Mouse (Mus musculus) megakaryocyte progenitor cell, adult 5-6 weeks (primary cell): ENCODE measurements around the gene Gm3327. TPM values are rescaled to one million over a fixed set of nuclear protein-coding genes. Genes with fewer than 3 reads are reported as not detected.
"Not testable (repeated sequence)": the region's sequence is repeated elsewhere in the genome, so short reads cannot be mapped to it uniquely, and the experiment has no call there.

Source experiments
- ATAC-seq: replicated peaks from 2 replicates; pipeline ENCODE4 v1.8.0; 2016; ENCODE audit warnings: mild to moderate bottlenecking, moderate TSS enrichment, inconsistent platforms; ENCODE audit not compliant: poor library complexity
- total RNA-seq, 2 experiments: library from RNA; stranded (forward) in 1 of 2; stranded (reverse) in 1 of 2; fragments of 157-497, 149-512 nt in 1 of 2; fragments of 200-1000 nt in 1 of 2; gene quantifications; 2 replicates each; pipeline versions ENCODE4 v1.2.3 to v1.2.4; 2015 to 2017

The Gm3327 gene
- total RNA-seq (2015), result not detected in 2 replicates
- total RNA-seq (2017), result not detected in 2 replicates

DNA sequence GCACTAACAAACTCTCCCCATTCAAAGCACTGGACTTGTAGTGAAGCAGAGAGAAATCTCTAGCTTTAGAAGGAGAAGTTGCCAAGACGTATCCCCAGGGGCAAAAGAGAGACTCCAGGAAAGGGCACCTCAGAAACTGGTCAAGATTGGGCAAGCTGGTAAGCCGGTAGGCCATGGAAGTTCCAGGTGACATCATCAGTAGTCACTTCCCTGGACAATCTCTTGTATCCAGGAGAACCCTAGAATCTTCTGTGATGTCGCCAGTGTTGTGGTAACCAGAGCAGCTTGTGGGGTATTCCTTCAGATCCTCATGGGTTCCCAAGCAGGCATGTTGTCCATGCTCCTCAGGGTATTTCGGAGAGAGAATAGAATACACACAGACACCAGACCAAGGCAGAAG is at the start of gene Gm3327:
Gene Gm3327, plus strand, starts transcription at position 301 of the 400 bp plus-strand sequence.
- ATAC-seq, result not testable (repeated sequence)

- ATAC-seq, result peak; percentile 63
These were observed 45.8 kb upstream of the Gm3327 start for GRCm38 (mm10) chr14:44077785-44078341.

DNA sequence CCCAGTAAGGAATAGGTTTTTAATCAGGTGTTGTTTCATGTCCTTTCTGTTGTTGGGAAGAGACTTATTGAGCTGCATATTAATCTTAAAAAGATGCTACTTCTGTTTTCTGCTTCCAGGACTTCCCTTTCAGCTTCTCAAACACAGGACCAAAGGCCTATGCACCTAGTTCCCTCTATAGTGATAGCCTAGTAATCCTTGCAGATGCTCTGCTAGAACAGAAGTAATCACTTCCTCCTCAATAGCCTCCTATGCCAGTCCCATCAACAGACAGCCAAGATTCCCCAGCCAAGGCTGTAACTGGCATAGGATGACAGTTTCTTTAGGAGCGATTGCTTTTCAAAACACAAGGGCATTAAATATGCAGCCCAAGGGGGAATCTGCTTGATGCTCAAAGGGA is 37.1 kb upstream of the Gm3327 start:
- peak; percentile 57 for ATAC-seq

DNA sequence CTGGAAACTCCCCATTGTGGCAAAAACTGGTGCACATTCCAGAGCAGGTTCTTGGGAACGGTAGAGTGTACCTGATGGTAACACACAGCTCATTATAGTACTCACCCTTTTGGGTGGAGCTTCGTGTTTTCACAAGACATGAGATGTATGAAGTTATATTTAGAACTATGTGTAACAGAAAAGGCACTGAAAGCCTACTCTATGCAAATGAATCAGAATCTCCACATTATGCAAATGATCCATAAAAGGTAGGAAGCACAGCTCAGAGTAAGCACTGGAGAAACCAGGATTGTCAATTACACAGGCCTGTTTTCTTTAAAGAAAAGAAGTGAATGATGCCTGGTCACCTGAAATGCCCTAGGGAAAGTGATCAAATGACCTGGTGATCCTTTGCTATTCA is 36.1 kb upstream of the Gm3327 start:
- ATAC-seq, result not testable (repeated sequence)

DNA sequence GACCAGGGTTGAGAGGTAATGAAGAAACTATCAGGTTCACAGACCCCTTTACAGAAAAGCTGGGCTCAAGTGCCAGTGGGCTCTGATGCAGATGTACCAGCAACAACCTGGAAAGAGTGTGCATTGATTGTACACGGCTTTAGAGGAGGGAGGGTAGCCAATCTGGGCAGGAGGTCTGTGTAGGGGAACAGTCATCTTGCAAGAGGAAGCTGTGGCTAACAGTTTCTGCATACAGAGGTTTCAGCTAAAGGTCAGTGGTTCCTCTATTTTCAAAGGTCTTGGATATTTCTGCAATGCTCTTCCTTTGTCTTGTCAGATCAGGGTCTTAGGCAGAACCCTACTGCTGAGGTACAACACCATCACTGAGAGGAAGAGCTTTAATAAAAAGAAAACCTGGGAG is 32.1 kb upstream of the Gm3327 start:
- peak; percentile 97 for ATAC-seq

DNA sequence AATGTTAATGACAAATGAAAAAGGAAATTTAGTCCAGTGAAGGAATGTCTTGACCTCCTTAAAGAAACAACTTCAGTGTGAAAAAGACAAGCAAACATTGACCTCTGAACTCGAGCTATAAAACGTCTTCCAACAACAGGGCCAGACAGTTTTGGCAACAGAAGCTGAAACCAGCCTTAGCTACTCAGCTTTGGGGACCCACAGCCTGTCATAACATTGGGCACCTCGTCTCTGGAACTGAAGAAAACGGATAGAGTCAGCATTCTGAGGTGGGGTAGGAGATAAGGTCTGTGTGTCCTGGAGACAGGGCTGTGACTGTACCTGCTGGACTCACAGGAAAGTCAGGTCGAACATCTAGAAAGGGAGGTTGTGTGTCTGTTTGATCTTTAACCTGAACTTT is 29.2 kb upstream of the Gm3327 start:
- not testable (repeated sequence) for ATAC-seq

GRCm38 (mm10) chr14:44100030-44100429 is 23.6 kb upstream of the Gm3327 start:
- ATAC-seq, result peak; percentile 88

GRCm38 (mm10) chr14:44102354-44102753 is 21.3 kb upstream of the Gm3327 start, which contains the start of gene Ear2:
TSS of gene Ear2 (plus strand) at chr14:44102654.
- ATAC-seq, result not testable (repeated sequence)

- no peak for ATAC-seq
These were observed 12.7 kb upstream of the Gm3327 start for GRCm38 (mm10) chr14:44110981-44111380.

Other genes starting within 250 kb of the Gm3327 start
- 13.2 and 15.2 TPM in 2 replicates for gene Ear1, start 248.3 kb upstream of the Gm3327 start, total RNA-seq (2015)
- gene Ear1, start 248.3 kb upstream of the Gm3327 start, total RNA-seq (2017), result 10.0 and 21.5 TPM in 2 replicates
- gene Ear10, start 200.3 kb upstream of the Gm3327 start, total RNA-seq (2015), result not detected in 2 replicates
- gene Ear10, start 200.3 kb upstream of the Gm3327 start, total RNA-seq (2017), result not detected in 2 replicates
- gene Gm8113, start 198.5 kb upstream of the Gm3327 start, total RNA-seq (2015), result 6.4 and 7.1 TPM in 2 replicates
- gene Gm8113, start 198.5 kb upstream of the Gm3327 start, total RNA-seq (2017), result 4.0 and 5.6 TPM in 2 replicates
- gene Ang5, start 166.8 kb upstream of the Gm3327 start, total RNA-seq (2015), result not detected in 2 replicates
- not detected in 2 replicates for gene Ang5, start 166.8 kb upstream of the Gm3327 start, total RNA-seq (2017)
- gene Ang6, start 121.6 kb upstream of the Gm3327 start, total RNA-seq (2015), result not detected in 2 replicates
- not detected in 2 replicates for gene Ang6, start 121.6 kb upstream of the Gm3327 start, total RNA-seq (2017)
- gene Ear2, start 21.2 kb upstream of the Gm3327 start, total RNA-seq (2015), result 8.2 and 25.7 TPM in 2 replicates
- gene Ear2, start 21.2 kb upstream of the Gm3327 start, total RNA-seq (2017), result 11.1 and 20.4 TPM in 2 replicates
- not detected in 2 replicates for gene Gm8212, start 73.8 kb downstream of the Gm3327 start, total RNA-seq (2015)
- gene Gm8212, start 73.8 kb downstream of the Gm3327 start, total RNA-seq (2017), result not detected in 2 replicates
- gene 4930503E14Rik, start 89.4 kb downstream of the Gm3327 start, total RNA-seq (2015), result not detected in 2 replicates
- not detected in 2 replicates for gene 4930503E14Rik, start 89.4 kb downstream of the Gm3327 start, total RNA-seq (2017)
- not detected in 2 replicates for gene Gm8220, start 161.7 kb downstream of the Gm3327 start, total RNA-seq (2015)
- gene Gm8220, start 161.7 kb downstream of the Gm3327 start, total RNA-seq (2017), result not detected in 2 replicates
- gene Gm5930, start 214.7 kb downstream of the Gm3327 start, total RNA-seq (2015), result not detected in 2 replicates
- not detected in 2 replicates for gene Gm5930, start 214.7 kb downstream of the Gm3327 start, total RNA-seq (2017)
- not detected in 2 replicates for gene Gm8229, start 241.5 kb downstream of the Gm3327 start, total RNA-seq (2015)
- not detected in 2 replicates for gene Gm8229, start 241.5 kb downstream of the Gm3327 start, total RNA-seq (2017)